Mouse (Mus musculus) liver, embryonic 14.5 days (tissue): ENCODE results near the gene Zbtb39. TPM values are rescaled to one million over a fixed set of nuclear protein-coding genes. Genes with fewer than 3 reads are reported as not detected.

Experiments used
- ATAC-seq: fragments of 200-750 bp; cut with Nextera tagmentation; 2 replicates; pipeline ENCODE4 v1.8.0; 2017; ENCODE audit warnings: moderate number of reproducible peaks, mild to moderate bottlenecking, moderate library complexity; ENCODE audit not compliant: insufficient read depth
- DNase-seq, 3 experiments: peaks; one replicate each; pipeline ENCODE4 v3.0.0-alpha.2; 2012 to 2013; ENCODE audit warnings: low read depth in 3 of 3, low spot score in 3 of 3
- H3K27ac ChIP-seq: fragments of 300-500 bp; sonication (generic); 2 replicates; pipeline ENCODE4 v1.5.1; 2014; ENCODE audit warnings: moderate library complexity, mild to moderate bottlenecking, control low read depth, inconsistent platforms
- H3K27me3 ChIP-seq: fragments of 300-500 bp; sonication (generic); 2 replicates; pipeline ENCODE4 v1.6.1; 2014; ENCODE audit warnings: mild to moderate bottlenecking, low read length, moderate library complexity; ENCODE audit not compliant: control insufficient read depth, insufficient read depth
- H3K36me3 ChIP-seq: fragments of 300-500 bp; sonication (generic); replicated peaks from 2 replicates; pipeline ENCODE4 v1.6.1; 2014; ENCODE audit warnings: low read depth; ENCODE audit not compliant: control insufficient read depth, insufficient read depth
- H3K4me1 ChIP-seq, 2 experiments: fragments of 200-500 bp in 1 of 2; fragments of 300-500 bp in 1 of 2; sonication (generic) in 1 of 2; replicated peaks; 2 replicates each; pipeline ENCODE4 v1.6.1; 2012 to 2014; ENCODE audit warnings: antibody characterized with exemption in 1 of 2, inconsistent platforms in 1 of 2, low read length in 1 of 2; ENCODE audit not compliant: control insufficient read depth in 2 of 2, insufficient read depth in 2 of 2
- H3K4me2 ChIP-seq: fragments of 300-500 bp; sonication (generic); 2 replicates; pipeline ENCODE4 v1.6.1; 2014; ENCODE audit warnings: low read depth, mild to moderate bottlenecking, control low read depth, moderate library complexity
- H3K4me3 ChIP-seq, 2 experiments: fragments of 200-500 bp in 1 of 2; fragments of 300-500 bp in 1 of 2; sonication (generic) in 1 of 2; 2 replicates each; pipeline ENCODE4 v1.5.1; 2012 to 2014; ENCODE audit warnings: low read depth in 2 of 2, low read length in 2 of 2, mild to moderate bottlenecking in 2 of 2, control low read depth in 1 of 2, inconsistent platforms in 1 of 2, moderate library complexity in 1 of 2; ENCODE audit not compliant: insufficient read depth in 1 of 2
- H3K9ac ChIP-seq: fragments of 300-500 bp; sonication (generic); replicated peaks from 2 replicates; pipeline ENCODE4 v1.6.1; 2014; ENCODE audit warnings: mild to moderate bottlenecking, control low read depth, moderate library complexity
- H3K9me3 ChIP-seq: fragments of 300-500 bp; sonication (generic); 2 replicates; pipeline ENCODE4 v1.6.1; 2016; ENCODE audit warnings: low read length, mixed read lengths; ENCODE audit not compliant: control insufficient read depth
- CTCF ChIP-seq: IDR thresholded peaks from 2 replicates; pipeline ENCODE4 v1.5.1; 2016; ENCODE audit warnings: antibody characterized with exemption, low read depth, control low read depth
- EP300 ChIP-seq: IDR thresholded peaks from 2 replicates; pipeline ENCODE4 v1.6.1; 2016; ENCODE audit warnings: antibody characterized with exemption, low read depth
- WGBS: fragments of 180-500 bp; shearing (Covaris S2); extraction: QIAGEN DNeasy Blood & Tissue Kit; methylation state at CpG from one replicate; pipeline ENCODE4 v1.1.7; 2014; ENCODE audit not compliant: insufficient replicate concordance; 5-methylcytosine and 5-hydroxymethylcytosine counted together
- polyA plus RNA-seq, 2 experiments: library from polyadenylated mRNA; depleted of rRNA in 1 of 2; stranded (reverse) in 1 of 2; unstranded in 1 of 2; fragments of >200 nt; fragmentation: Nextera tagmentation in 1 of 2; extraction: Ambion mirVana in 1 of 2; gene quantifications; 2 replicates each; pipeline versions ENCODE4 v1.2.1 to v1.2.3; 2012 to 2014

The Zbtb39 gene
- polyA plus RNA-seq, 2 experiments: 0.83 to 2.1 TPM

GRCm38 (mm10) chr10:127750136-127750777, 10.9 kb downstream of the Zbtb39 start:
- no peak for ATAC-seq

GRCm38 (mm10) chr10:127751548-127751947, 12.2 kb downstream of the Zbtb39 start, which contains the start of gene Gpr182:
Gene Gpr182 (minus strand): TSS chr10:127751732.
- WGBS: 28% methylated on average over 8 of the region's 8 CpGs
- Histone ChIP-seq H3K4me3 (peak within 1 kb of the TSS; percentile 18 to 38; a peak in 3 of 4 replicates), H3K4me2 (peak within 1 kb of the TSS; percentile 29), H3K27ac (no peak within 1 kb of the TSS), H3K9me3 (no peaks in the 10 kb centered on the region), H3K36me3 (no peaks in the 10 kb centered on the region; the same call in 1 of the 2 replicates), H3K27me3 (no peaks in the 10 kb centered on the region), H3K9ac (no peak within 1 kb of the TSS), H3K4me1 (peaks cover 10 to 30% of the 10 kb centered on the region in 2 experiments)
- TF ChIP-seq EP300 (no peak), CTCF (no peak)
- ATAC-seq: no peak
- DNase-seq: no peak

More at GRCm38 (mm10) chr10:127750136-127750777, 10.9 kb downstream of the Zbtb39 start:
- DNase-seq: no peak
- peak overlapping the region; percentile 22 to 38; a peak in 3 of 4 replicates for H3K4me3 ChIP-seq
- no peaks in the 10 kb centered on the region for H3K9me3 ChIP-seq
- TF ChIP-seq CTCF (no peak), EP300 (no peak)
- WGBS: 52% methylated on average over 24 of the region's 24 CpGs
- H3K4me1 ChIP-seq: peaks cover 5 to 26% of the 10 kb centered on the region in 2 experiments
- peak overlapping the region; percentile 23; the same call in 1 of the 2 replicates for H3K4me2 ChIP-seq
- H3K27ac ChIP-seq: no peak overlapping the region
- no peak overlapping the region for H3K9ac ChIP-seq
- H3K27me3 ChIP-seq: no peaks in the 10 kb centered on the region
- H3K36me3 ChIP-seq: no peaks in the 10 kb centered on the region; the same call in 1 of the 2 replicates

- ATAC-seq (no peak; the same call in 1 of the 2 replicates), DNase-seq (no peak)
- H3K4me3 ChIP-seq: no peak overlapping the region
- no peak for TF ChIP-seq EP300
- TF ChIP-seq CTCF: no peak
- H3K4me1 ChIP-seq: peaks cover 10 to 27% of the 10 kb centered on the region in 2 experiments
- no peaks in the 10 kb centered on the region for H3K36me3 ChIP-seq
- no peaks in the 10 kb centered on the region for H3K9me3 ChIP-seq
- H3K4me2 ChIP-seq: no peak overlapping the region
- WGBS: 39% methylated on average over 6 of the region's 6 CpGs
- no peaks in the 10 kb centered on the region for H3K27me3 ChIP-seq
- no peak overlapping the region for H3K27ac ChIP-seq
- no peak overlapping the region for H3K9ac ChIP-seq
Measured at GRCm38 (mm10) chr10:127754566-127755166, 15.3 kb downstream of the Zbtb39 start.

DNA sequence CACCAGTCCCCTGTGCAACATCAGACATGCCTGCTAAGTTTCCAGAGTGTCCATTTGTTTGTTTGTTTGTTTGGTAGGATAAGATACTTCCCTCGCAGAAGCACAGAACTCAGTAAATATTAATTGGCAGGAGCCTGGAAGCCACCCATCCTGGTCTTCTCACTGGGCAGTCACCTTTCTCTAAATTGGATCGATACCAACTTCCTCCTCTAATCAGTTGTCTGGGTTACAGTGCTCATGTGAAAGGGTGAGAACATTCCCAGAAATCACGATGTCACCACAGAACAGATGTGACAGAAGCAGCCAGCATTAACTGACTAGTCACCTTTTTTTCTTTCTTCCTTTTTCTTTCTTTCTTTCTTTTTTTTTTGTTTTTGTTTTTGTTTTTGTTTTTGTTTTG, 15.9 kb downstream of the Zbtb39 start:
- ATAC-seq: no peak
- no peaks in the 10 kb centered on the region for H3K27me3 ChIP-seq
- peaks cover 10 to 25% of the 10 kb centered on the region in 2 experiments for H3K4me1 ChIP-seq
- H3K27ac ChIP-seq: no peak overlapping the region
- WGBS: 31% methylated on average over 3 of the region's 3 CpGs
- no peak overlapping the region for H3K9ac ChIP-seq
- no peaks in the 10 kb centered on the region for H3K36me3 ChIP-seq
- TF ChIP-seq CTCF (no peak), EP300 (no peak)
- no peak overlapping the region for H3K4me3 ChIP-seq
- H3K4me2 ChIP-seq: no peak overlapping the region
- DNase-seq: no peak
- no peaks in the 10 kb centered on the region for H3K9me3 ChIP-seq
